Mouse (Mus musculus) limb, embryonic 14.5 days (tissue): ENCODE measurements around the gene Naa35. TPM values are rescaled to one million over a fixed set of nuclear protein-coding genes. Genes with fewer than 3 reads are reported as not detected.

Experiments
- ATAC-seq: fragments of 200-750 bp; cut with Nextera tagmentation; 2 replicates; pipeline ENCODE4 v1.8.0; 2017; ENCODE audit warnings: low read depth, moderate number of reproducible peaks, moderate TSS enrichment; ENCODE audit not compliant: low FRiP score
- DNase-seq: peaks from one replicate; pipeline ENCODE4 v3.0.0-alpha.2; 2015; ENCODE audit warnings: low spot score
- H3K27ac ChIP-seq: fragments of 300-500 bp; sonication (generic); replicated peaks from 2 replicates; pipeline ENCODE4 v1.5.1; 2014; ENCODE audit warnings: low read depth, mild to moderate bottlenecking, low read length, moderate library complexity, mixed read lengths
- H3K27me3 ChIP-seq: fragments of 300-500 bp; sonication (generic); 2 replicates; pipeline ENCODE4 v1.6.1; 2014; ENCODE audit warnings: low read length, mixed read lengths; ENCODE audit not compliant: control insufficient read depth, insufficient read depth
- H3K36me3 ChIP-seq: fragments of 300-500 bp; sonication (generic); 2 replicates; pipeline ENCODE4 v1.6.1; 2014; ENCODE audit warnings: mild to moderate bottlenecking, low read length, moderate library complexity, mixed read lengths; ENCODE audit not compliant: control insufficient read depth, insufficient read depth
- H3K4me1 ChIP-seq: fragments of 300-500 bp; sonication (generic); 2 replicates; pipeline ENCODE4 v1.6.1; 2014; ENCODE audit warnings: antibody characterized with exemption, low read length, mixed read lengths; ENCODE audit not compliant: control insufficient read depth, insufficient read depth
- H3K4me2 ChIP-seq: fragments of 300-500 bp; sonication (generic); replicated peaks from 2 replicates; pipeline ENCODE4 v1.6.1; 2014; ENCODE audit warnings: low read depth, mild to moderate bottlenecking, low read length, moderate library complexity; ENCODE audit not compliant: severe bottlenecking
- H3K4me3 ChIP-seq: fragments of 300-500 bp; sonication (generic); replicated peaks from 2 replicates; pipeline ENCODE4 v1.5.1; 2014; ENCODE audit warnings: low read length
- H3K9ac ChIP-seq: fragments of 300-500 bp; sonication (generic); 2 replicates; pipeline ENCODE4 v1.6.1; 2014; ENCODE audit warnings: mild to moderate bottlenecking, low read depth, low read length, moderate library complexity; ENCODE audit not compliant: severe bottlenecking
- H3K9me3 ChIP-seq: fragments of 300-500 bp; sonication (generic); 2 replicates; pipeline ENCODE4 v1.6.1; 2016; ENCODE audit warnings: low read length; ENCODE audit not compliant: control insufficient read depth
- POLR2A ChIP-seq: fragments of 200-500 bp; IDR thresholded peaks from 2 replicates; pipeline ENCODE4 v1.8.0; 2012; ENCODE audit warnings: inconsistent platforms, mild to moderate bottlenecking, moderate library complexity, borderline replicate concordance; ENCODE audit not compliant: insufficient read depth, insufficient read length; ENCODE audit errors: extremely low read depth
- WGBS: fragments of 180-500 bp; shearing (Covaris S2); extraction: QIAGEN DNeasy Blood & Tissue Kit; methylation state at CpG from one replicate; pipeline ENCODE4 v1.1.7; 2014; 5-methylcytosine and 5-hydroxymethylcytosine counted together
- polyA plus RNA-seq, 2 experiments: library from polyadenylated mRNA; depleted of rRNA in 1 of 2; stranded (reverse) in 1 of 2; unstranded in 1 of 2; fragments of >200 nt; fragmentation: Nextera tagmentation in 1 of 2; extraction: Ambion mirVana in 1 of 2; gene quantifications; 2 replicates each; pipeline versions ENCODE4 v1.2.1 to v1.2.3; 2012 to 2014

Naa35 gene
- polyA plus RNA-seq, 2 experiments = 68.5 to 88.8 TPM

DNA sequence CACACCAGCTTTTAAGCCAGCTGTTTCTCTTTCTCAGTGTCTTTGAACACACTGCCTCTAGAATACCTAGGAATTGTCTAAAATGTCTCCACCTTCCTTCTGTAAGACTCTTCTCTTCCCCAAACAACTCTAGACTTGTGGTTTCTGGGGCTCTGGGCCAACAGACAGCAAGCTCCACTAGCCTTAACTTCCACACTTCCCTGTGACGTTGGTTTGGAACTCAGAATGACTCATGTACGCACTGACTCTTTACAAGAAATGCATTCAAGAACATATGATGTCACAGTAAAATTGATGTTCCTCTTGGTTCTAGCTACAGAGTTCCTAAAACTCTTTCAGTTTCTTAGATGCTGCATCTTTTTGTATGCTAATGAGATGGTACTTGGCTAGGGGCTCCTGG lies 22.6 kb upstream of the Naa35 start:
- ATAC-seq (no peak), DNase-seq (no peak)
- no peak overlapping the region for H3K9ac ChIP-seq
- no peak overlapping the region for H3K4me2 ChIP-seq
- H3K4me1 ChIP-seq = no peaks in the 10 kb centered on the region
- TF ChIP-seq POLR2A = no peak
- no peaks in the 10 kb centered on the region for H3K9me3 ChIP-seq
- H3K27me3 ChIP-seq = no peaks in the 10 kb centered on the region
- no peak overlapping the region for H3K27ac ChIP-seq
- H3K4me3 ChIP-seq = no peak overlapping the region
- H3K36me3 ChIP-seq = no peaks in the 10 kb centered on the region
- WGBS = 89% methylated on average over 2 of the region's 2 CpGs

DNA sequence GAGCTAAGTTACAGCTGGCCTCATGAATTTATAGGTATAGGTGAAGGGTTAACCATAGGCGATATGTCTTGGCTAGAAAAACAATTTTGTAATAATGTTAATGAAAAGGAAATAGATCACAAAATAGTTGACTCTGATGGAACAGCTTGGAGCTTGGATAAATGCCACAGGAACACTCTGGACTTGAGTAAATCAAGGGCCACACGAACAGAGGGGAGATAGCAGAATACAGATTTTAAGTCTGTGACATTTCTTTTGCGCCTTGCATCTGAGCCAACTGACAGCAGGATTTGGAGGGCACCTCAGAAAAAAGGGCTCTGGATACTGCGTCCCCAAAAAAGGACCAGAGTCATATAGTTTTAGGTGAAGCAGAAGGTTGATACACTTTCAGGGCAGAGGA lies 20.6 kb upstream of the Naa35 start:
- ATAC-seq (no peak), DNase-seq (no peak)
- Histone ChIP-seq H3K4me1 (no peaks in the 10 kb centered on the region), H3K9me3 (no peaks in the 10 kb centered on the region), H3K4me2 (no peak overlapping the region), H3K4me3 (no peak overlapping the region), H3K9ac (no peak overlapping the region), H3K27ac (no peak overlapping the region), H3K36me3 (no peaks in the 10 kb centered on the region), H3K27me3 (no peaks in the 10 kb centered on the region)
- 89% methylated on average over 4 of the region's 4 CpGs for WGBS
- TF ChIP-seq POLR2A = no peak

DNA sequence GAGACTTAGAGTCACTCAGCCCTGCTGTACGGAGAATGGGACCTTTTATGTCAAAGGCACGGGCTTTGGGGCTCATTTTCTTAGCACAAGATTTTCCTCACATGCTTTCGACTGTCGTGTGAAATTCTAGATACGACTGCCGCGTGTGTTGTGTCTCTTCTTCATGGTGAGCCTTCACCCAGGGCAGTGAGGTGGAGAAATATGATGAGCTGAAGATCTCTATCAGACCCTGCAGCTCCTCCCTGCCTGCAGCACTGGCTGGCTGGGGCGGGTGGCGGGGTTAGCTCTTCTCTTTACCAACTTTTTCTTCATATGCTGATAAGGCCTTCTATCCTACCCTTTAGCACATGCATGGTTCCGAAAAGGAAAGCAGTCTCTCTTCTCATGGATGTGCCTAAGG lies 20.1 kb upstream of the Naa35 start:
- 82% methylated on average over 10 of the region's 10 CpGs for WGBS
- no peak for TF ChIP-seq POLR2A
- Histone ChIP-seq H3K27me3 (no peaks in the 10 kb centered on the region), H3K4me1 (no peaks in the 10 kb centered on the region), H3K27ac (no peak overlapping the region), H3K9ac (no peak overlapping the region), H3K9me3 (no peaks in the 10 kb centered on the region), H3K4me3 (no peak overlapping the region), H3K4me2 (no peak overlapping the region), H3K36me3 (no peaks in the 10 kb centered on the region)
- no peak for ATAC-seq
- DNase-seq = no peak

DNA sequence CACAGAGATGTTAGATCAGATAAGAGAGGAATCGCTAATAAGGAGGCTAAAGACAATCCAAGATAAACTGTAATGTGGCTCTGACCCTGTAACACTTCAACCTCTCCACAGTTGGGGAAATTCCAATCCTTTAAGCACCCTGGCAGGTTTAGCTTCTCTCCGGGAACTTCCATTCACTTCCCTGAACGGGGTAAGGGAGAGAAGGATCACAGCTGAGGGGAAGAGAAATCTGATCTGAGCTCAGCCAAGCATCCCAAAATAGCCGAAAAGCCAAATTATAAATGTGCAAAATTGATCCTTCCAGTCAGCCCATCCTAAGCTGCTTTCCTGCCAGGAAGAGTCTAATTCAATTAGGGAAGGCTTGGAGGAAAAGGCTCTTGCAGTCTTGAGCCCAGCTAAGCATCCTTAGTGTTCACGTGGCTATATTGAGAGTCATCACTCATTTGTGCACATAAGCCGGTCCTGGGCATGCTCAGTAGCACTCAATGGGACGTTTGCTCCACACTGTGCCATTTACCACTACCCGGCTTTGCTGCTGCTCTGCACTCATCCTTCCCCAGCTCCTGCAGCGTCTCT lies 19.0 kb upstream of the Naa35 start:
- H3K36me3 ChIP-seq = no peaks in the 10 kb centered on the region
- no peak overlapping the region for H3K4me2 ChIP-seq
- no peak overlapping the region for H3K9ac ChIP-seq
- ATAC-seq = no peak
- H3K4me1 ChIP-seq = no peaks in the 10 kb centered on the region
- WGBS = 66% methylated on average over 9 of the region's 9 CpGs
- no peak overlapping the region for H3K4me3 ChIP-seq
- H3K9me3 ChIP-seq = no peaks in the 10 kb centered on the region
- no peak overlapping the region for H3K27ac ChIP-seq
- H3K27me3 ChIP-seq = no peaks in the 10 kb centered on the region
- no peak for TF ChIP-seq POLR2A
- DNase-seq = no peak

DNA sequence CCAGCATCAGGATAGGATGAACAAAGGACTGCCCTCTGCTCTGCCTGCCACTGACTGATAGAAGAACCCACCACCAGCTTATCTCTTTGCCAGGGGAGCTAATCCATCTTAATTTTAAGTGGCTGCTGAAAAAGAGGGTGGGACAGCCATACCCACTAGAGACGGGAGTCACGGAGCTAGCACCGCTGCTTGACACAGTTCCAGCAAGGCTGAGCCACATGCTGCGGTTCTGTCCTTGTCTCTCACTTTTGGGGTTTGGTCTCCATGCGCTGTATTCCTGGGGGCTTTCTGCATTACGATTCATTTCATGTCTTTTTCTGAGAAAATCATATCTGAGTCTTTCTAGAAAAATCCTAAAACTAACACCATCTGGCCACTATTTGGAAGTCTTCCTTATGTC lies 14.0 kb upstream of the Naa35 start:
- Histone ChIP-seq H3K36me3 (no peaks in the 10 kb centered on the region), H3K4me2 (no peak overlapping the region), H3K4me3 (no peak overlapping the region), H3K4me1 (no peaks in the 10 kb centered on the region), H3K27me3 (no peaks in the 10 kb centered on the region), H3K9me3 (no peaks in the 10 kb centered on the region), H3K9ac (no peak overlapping the region), H3K27ac (no peak overlapping the region)
- TF ChIP-seq POLR2A = no peak
- no peak for DNase-seq
- 90% methylated on average over 6 of the region's 6 CpGs for WGBS
- no peak for ATAC-seq

DNA sequence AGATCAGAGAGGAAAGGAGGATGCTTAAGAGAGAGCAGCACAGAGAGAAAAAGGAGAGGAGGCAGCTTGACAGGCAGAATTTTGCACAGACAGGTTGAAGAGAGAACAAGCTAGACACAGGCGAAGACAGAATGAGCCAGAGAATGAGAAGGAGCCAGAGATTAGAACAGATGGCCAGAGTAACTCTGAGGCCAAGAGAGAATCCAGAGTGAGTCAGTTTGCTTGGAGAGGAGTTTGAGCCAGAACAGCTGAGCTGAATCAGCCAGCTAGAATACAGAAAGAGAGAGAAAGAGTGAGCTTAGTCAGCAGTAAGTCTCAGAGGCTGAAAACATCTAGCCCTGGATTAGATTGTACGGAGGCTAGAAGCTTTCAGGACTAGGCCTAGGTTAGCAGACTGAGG lies 12.5 kb upstream of the Naa35 start:
- Histone ChIP-seq H3K9me3 (no peaks in the 10 kb centered on the region), H3K4me2 (no peak overlapping the region), H3K27ac (no peak overlapping the region), H3K4me3 (no peak overlapping the region), H3K27me3 (no peaks in the 10 kb centered on the region), H3K9ac (no peak overlapping the region), H3K4me1 (no peaks in the 10 kb centered on the region), H3K36me3 (no peaks in the 10 kb centered on the region)
- TF ChIP-seq POLR2A = no peak
- 81% methylated on average over 2 of the region's 2 CpGs for WGBS
- ATAC-seq = no peak
- DNase-seq = no peak
